Mouse (Mus musculus) lung, postnatal 0 days (tissue): ENCODE measurements around the gene Scly. TPM values are rescaled to one million over a fixed set of nuclear protein-coding genes. Genes with fewer than 3 reads are reported as not detected.

Source experiments
- ATAC-seq: fragments of 200-750 bp; cut with Nextera tagmentation; 2 replicates; pipeline ENCODE4 v1.8.0; 2017; ENCODE audit warnings: moderate library complexity
- DNase-seq: peaks from one replicate; pipeline ENCODE4 v3.0.0-alpha.2; 2016; ENCODE audit warnings: low spot score
- H3K27ac ChIP-seq: fragments of 300-500 bp; sonication (generic); 2 replicates; pipeline ENCODE4 v1.5.1; 2014; ENCODE audit warnings: antibody characterized with exemption, mild to moderate bottlenecking, low read length, mixed read lengths
- H3K27me3 ChIP-seq: fragments of 300-500 bp; sonication (generic); replicated peaks from 2 replicates; pipeline ENCODE4 v1.6.1; 2014; ENCODE audit warnings: low read length, mixed read lengths; ENCODE audit not compliant: insufficient read depth
- H3K36me3 ChIP-seq: fragments of 300-500 bp; sonication (generic); 2 replicates; pipeline ENCODE4 v1.6.1; 2014; ENCODE audit warnings: low read length, mixed read lengths; ENCODE audit not compliant: insufficient read depth
- H3K4me1 ChIP-seq: fragments of 300-500 bp; sonication (generic); 2 replicates; pipeline ENCODE4 v1.6.1; 2014; ENCODE audit warnings: antibody characterized with exemption, low read depth, low read length, mixed read lengths; ENCODE audit not compliant: insufficient read depth
- H3K4me2 ChIP-seq: fragments of 300-500 bp; sonication (generic); replicated peaks from 2 replicates; pipeline ENCODE4 v1.6.1; 2014; ENCODE audit warnings: low read depth, mild to moderate bottlenecking, low read length, moderate library complexity, mixed read lengths
- H3K4me3 ChIP-seq: fragments of 300-500 bp; sonication (generic); 2 replicates; pipeline ENCODE4 v1.5.1; 2014; ENCODE audit warnings: low read depth, low read length
- H3K9ac ChIP-seq: fragments of 300-500 bp; sonication (generic); replicated peaks from 2 replicates; pipeline ENCODE4 v1.6.1; 2014; ENCODE audit warnings: low read depth, mild to moderate bottlenecking
- H3K9me3 ChIP-seq: fragments of 300-500 bp; sonication (generic); 2 replicates; pipeline ENCODE4 v1.6.1; 2016; ENCODE audit warnings: low read length, mixed read lengths
- CTCF ChIP-seq: IDR thresholded peaks from 2 replicates; pipeline ENCODE4 v1.5.1; 2016; ENCODE audit warnings: antibody characterized with exemption, mild to moderate bottlenecking
- EP300 ChIP-seq: IDR thresholded peaks from 2 replicates; pipeline ENCODE4 v1.6.1; 2016; ENCODE audit warnings: antibody characterized with exemption, mild to moderate bottlenecking, control low read depth
- WGBS: fragments of 180-500 bp; shearing (Covaris S2); extraction: QIAGEN DNeasy Blood & Tissue Kit; methylation state at CpG from one replicate; pipeline ENCODE4 v1.1.7; 2014; 5-methylcytosine and 5-hydroxymethylcytosine counted together
- polyA plus RNA-seq: library from polyadenylated mRNA; unstranded; fragments of >200 nt; fragmentation: Nextera tagmentation; extraction: Ambion mirVana; gene quantifications from 2 replicates; pipeline ENCODE4 v1.2.1, GENCODE M21; 2015

Scly gene
- polyA plus RNA-seq, 1 experiment from 2014 or later, result 8.7 TPM

- no peaks in the 10 kb centered on the region for H3K36me3 ChIP-seq
- H3K4me3 ChIP-seq, result no peak overlapping the region
- WGBS, result 69% methylated on average over 4 of the region's 4 CpGs
- no peak overlapping the region for H3K27ac ChIP-seq
- no peaks in the 10 kb centered on the region for H3K27me3 ChIP-seq
- TF ChIP-seq EP300, result no peak
- no peak for TF ChIP-seq CTCF
- DNase-seq, result no peak
- no peaks in the 10 kb centered on the region for H3K9me3 ChIP-seq
- ATAC-seq, result no peak
- H3K4me2 ChIP-seq, result no peak overlapping the region
- no peak overlapping the region for H3K9ac ChIP-seq
- H3K4me1 ChIP-seq, result no peaks in the 10 kb centered on the region
These were observed 27.4 kb downstream of the Scly start for GRCm38 (mm10) chr1:91325488-91326042.

DNA sequence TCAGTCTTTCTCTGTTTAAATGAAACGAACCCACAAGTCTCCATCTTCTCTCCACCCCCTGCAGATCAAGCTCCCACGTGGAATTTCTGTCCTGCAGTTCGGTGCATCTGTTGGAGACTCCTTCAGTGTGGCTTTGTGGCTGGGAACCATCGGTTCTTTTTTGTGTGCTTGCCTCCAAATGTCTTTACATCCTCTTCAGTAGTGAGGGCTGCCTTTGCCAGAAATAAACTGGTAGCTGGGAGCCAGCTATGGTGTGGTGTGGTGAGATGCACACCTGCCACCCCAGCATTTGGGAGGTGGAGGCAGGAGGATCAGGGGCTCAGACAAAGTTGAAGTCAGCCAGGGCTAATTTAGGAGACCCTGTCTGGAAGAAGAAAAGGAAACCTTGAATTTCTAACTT, 34.0 kb downstream of the Scly start:
- 47% methylated on average over 4 of the region's 4 CpGs for WGBS
- H3K9ac ChIP-seq, result no peak overlapping the region
- no peaks in the 10 kb centered on the region for H3K9me3 ChIP-seq
- ATAC-seq (no peak), DNase-seq (no peak)
- H3K4me3 ChIP-seq, result no peak overlapping the region
- no peaks in the 10 kb centered on the region for H3K27me3 ChIP-seq
- no peaks in the 10 kb centered on the region for H3K4me1 ChIP-seq
- no peak overlapping the region for H3K4me2 ChIP-seq
- H3K27ac ChIP-seq, result no peak overlapping the region
- H3K36me3 ChIP-seq, result no peaks in the 10 kb centered on the region
- TF ChIP-seq EP300, result no peak
- no peak for TF ChIP-seq CTCF

- no peaks in the 10 kb centered on the region for H3K27me3 ChIP-seq
- no peaks in the 10 kb centered on the region for H3K9me3 ChIP-seq
- DNase-seq (no peak), ATAC-seq (no peak)
- H3K27ac ChIP-seq, result no peak overlapping the region
- H3K4me2 ChIP-seq, result no peak overlapping the region
- TF ChIP-seq CTCF, result no peak
- no peak for TF ChIP-seq EP300
- H3K36me3 ChIP-seq, result no peaks in the 10 kb centered on the region
- H3K9ac ChIP-seq, result no peak overlapping the region
- no peak overlapping the region for H3K4me3 ChIP-seq
- H3K4me1 ChIP-seq, result no peaks in the 10 kb centered on the region
These were observed 35.4 kb downstream of the Scly start for GRCm38 (mm10) chr1:91333582-91333981.

DNA sequence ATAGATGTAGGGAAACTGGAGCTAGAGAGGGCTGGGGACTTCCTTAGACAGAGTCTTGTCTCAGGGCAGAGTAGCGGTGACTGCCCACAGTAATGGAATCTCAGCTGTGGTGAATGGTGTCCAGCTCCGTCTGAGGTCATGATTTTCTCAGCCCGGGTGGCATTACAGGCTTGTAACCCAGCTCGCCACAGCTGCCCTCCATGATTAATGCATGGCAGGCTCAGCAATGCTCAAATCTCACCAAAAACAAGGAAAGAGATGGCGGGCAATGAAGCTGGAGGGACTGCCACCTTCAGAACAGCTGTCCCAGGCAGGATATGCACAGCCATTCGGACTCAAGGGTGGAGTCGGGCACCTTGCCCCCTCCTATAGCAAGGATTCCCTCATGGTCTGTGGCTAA, 39.2 kb downstream of the Scly start:
- no peak overlapping the region for H3K4me2 ChIP-seq
- DNase-seq, result no peak
- H3K27me3 ChIP-seq, result no peaks in the 10 kb centered on the region
- no peak overlapping the region for H3K4me3 ChIP-seq
- no peaks in the 10 kb centered on the region for H3K4me1 ChIP-seq
- WGBS, result 88% methylated on average over 7 of the region's 7 CpGs
- H3K9me3 ChIP-seq, result no peaks in the 10 kb centered on the region
- TF ChIP-seq CTCF (no peak), EP300 (no peak)
- H3K9ac ChIP-seq, result no peak overlapping the region
- H3K36me3 ChIP-seq, result no peaks in the 10 kb centered on the region
- no peak overlapping the region for H3K27ac ChIP-seq
- no peak for ATAC-seq

GRCm38 (mm10) chr1:91344001-91344400, 45.9 kb downstream of the Scly start:
- Histone ChIP-seq H3K4me3 (no peak overlapping the region), H3K4me2 (no peak overlapping the region), H3K27ac (no peak overlapping the region), H3K9ac (no peak overlapping the region), H3K9me3 (no peaks in the 10 kb centered on the region), H3K4me1 (no peaks in the 10 kb centered on the region), H3K36me3 (no peaks in the 10 kb centered on the region), H3K27me3 (peaks cover 26% of the 10 kb centered on the region; the same call in 1 of the 2 replicates)
- 78% methylated on average over 3 of the region's 3 CpGs for WGBS
- no peak for TF ChIP-seq CTCF
- TF ChIP-seq EP300, result no peak
- DNase-seq (no peak), ATAC-seq (no peak)

DNA sequence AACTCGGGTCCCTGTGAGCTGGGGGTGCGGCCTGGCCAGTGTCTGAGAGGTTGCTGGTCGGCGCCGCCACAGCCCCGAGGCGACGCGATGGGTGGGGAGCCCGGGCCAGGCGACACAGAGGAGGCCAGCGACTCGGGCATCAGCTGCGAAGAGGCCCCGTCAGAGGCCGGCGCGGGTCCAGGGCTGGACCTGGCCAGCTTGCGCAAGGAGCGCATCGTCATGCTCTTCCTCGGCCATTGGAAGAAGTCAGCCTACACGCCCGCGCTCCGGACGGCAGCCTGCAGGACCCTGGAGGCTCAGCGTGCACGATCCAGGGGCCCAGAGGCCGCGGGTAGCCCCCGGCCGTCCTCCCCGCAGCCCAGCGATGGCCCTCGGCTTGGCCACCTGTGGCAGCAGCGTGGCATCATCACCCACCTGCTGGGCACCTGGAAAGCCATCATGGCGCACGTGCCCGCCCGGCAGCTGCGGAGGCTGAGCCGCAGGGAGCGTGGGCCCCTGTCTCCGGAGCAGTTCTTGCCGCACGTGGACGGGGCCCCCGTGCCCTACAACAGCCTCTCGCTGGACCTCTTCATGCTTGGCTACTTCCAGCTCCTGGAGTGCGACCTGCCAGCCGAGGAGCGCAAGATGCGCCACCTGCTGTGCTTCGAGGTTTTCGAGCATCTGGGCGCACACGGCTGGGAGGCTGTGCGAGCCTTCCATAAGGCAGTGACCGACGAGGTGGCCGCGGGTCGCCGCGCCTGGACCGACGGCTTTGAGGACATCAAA, 47.0 kb downstream of the Scly start:
- 4% methylated on average over 57 of the region's 68 CpGs for WGBS
- no peak overlapping the region for H3K4me2 ChIP-seq
- no peaks in the 10 kb centered on the region for H3K36me3 ChIP-seq
- ATAC-seq (0 out of 2 replicates have a peak, but pooled peaks have one; percentile 20), DNase-seq (no peak)
- TF ChIP-seq CTCF (peak; percentile 17; the same call in 1 of the 2 replicates), EP300 (no peak)
- H3K9me3 ChIP-seq, result no peaks in the 10 kb centered on the region
- H3K4me3 ChIP-seq, result no peak overlapping the region
- H3K9ac ChIP-seq, result no peak overlapping the region
- H3K27me3 ChIP-seq, result peaks cover 26% of the 10 kb centered on the region; the same call in 1 of the 2 replicates
- H3K27ac ChIP-seq, result no peak overlapping the region
- no peaks in the 10 kb centered on the region for H3K4me1 ChIP-seq
